Mouse (Mus musculus): ENCODE results near the gene Erc2. TPM values are rescaled to one million over a fixed set of nuclear protein-coding genes. Genes with fewer than 3 reads are reported as not detected.

The Erc2 gene
- total and polyA plus RNA-seq, 2 experiments: 6.1 to 7.0 TPM

- no peak for TF ChIP-seq CTCF (IDR thresholded peaks at IDR 0.05; ENCODE audit: low read depth, low read length)
- TF ChIP-seq POLR2A (IDR thresholded peaks at IDR 0.05; ENCODE audit: extremely low read depth, insufficient read depth, low read length): no peak
- DNase-seq (ENCODE audit: extremely low read depth, low read depth, low spot score): no peak
- Histone ChIP-seq H3K27me3 (ENCODE audit: control insufficient read depth, insufficient read depth, low read length) (no peaks in the 10 kb centered on the region), H3K4me1 (ENCODE audit: control insufficient read depth, insufficient read depth, low read length) (no peaks in the 10 kb centered on the region), H3K36me3 (ENCODE audit: control insufficient read depth, insufficient read depth, low read length) (no peaks in the 10 kb centered on the region), H3K27ac (replicated peaks; ENCODE audit: insufficient read depth, low read depth, low read length) (no peak overlapping the region), H3K79me2 (ENCODE audit: control insufficient read depth, insufficient read depth, low read length) (no peaks in the 10 kb centered on the region), H3K4me3 (ENCODE audit: insufficient read depth, low read depth, low read length) (no peak overlapping the region), H3K9ac (ENCODE audit: low read depth, low read length) (no peak overlapping the region)
- WGBS: 81% methylated on average over 6 of the region's 6 CpGs
These were observed 178.5 kb downstream of the Erc2 start for GRCm38 (mm10) chr14:27800766-27801165.

GRCm38 (mm10) chr14:27803961-27804360 lies 181.7 kb downstream of the Erc2 start:
- 84% methylated on average over 3 of the region's 3 CpGs for WGBS
- peak; percentile 52 for DNase-seq (ENCODE audit: extremely low read depth, low read depth, low spot score)

GRCm38 (mm10) chr14:27805064-27805463 lies 182.8 kb downstream of the Erc2 start:
- H3K27ac ChIP-seq (replicated peaks; ENCODE audit: insufficient read depth, low read depth, low read length): no peak overlapping the region
- no peak for TF ChIP-seq POLR2A (IDR thresholded peaks at IDR 0.05; ENCODE audit: extremely low read depth, insufficient read depth, low read length)
- TF ChIP-seq CTCF (IDR thresholded peaks at IDR 0.05; ENCODE audit: low read depth, low read length): no peak
- H3K9ac ChIP-seq (ENCODE audit: low read depth, low read length): no peak overlapping the region
- H3K4me3 ChIP-seq (ENCODE audit: insufficient read depth, low read depth, low read length): no peak overlapping the region
- H3K27me3 ChIP-seq (ENCODE audit: control insufficient read depth, insufficient read depth, low read length): no peaks in the 10 kb centered on the region
- WGBS: 88% methylated on average over 13 of the region's 13 CpGs
- no peaks in the 10 kb centered on the region for H3K79me2 ChIP-seq (ENCODE audit: control insufficient read depth, insufficient read depth, low read length)
- H3K4me1 ChIP-seq (ENCODE audit: control insufficient read depth, insufficient read depth, low read length): no peaks in the 10 kb centered on the region
- H3K36me3 ChIP-seq (ENCODE audit: control insufficient read depth, insufficient read depth, low read length): no peaks in the 10 kb centered on the region
- no peak for DNase-seq (ENCODE audit: extremely low read depth, low read depth, low spot score)

More at GRCm38 (mm10) chr14:27803961-27804360, 181.7 kb downstream of the Erc2 start:
- TF ChIP-seq POLR2A (IDR thresholded peaks at IDR 0.05; ENCODE audit: extremely low read depth, insufficient read depth, low read length): no peak
- peak; percentile 38 for TF ChIP-seq CTCF (IDR thresholded peaks at IDR 0.05; ENCODE audit: low read depth, low read length)
- Histone ChIP-seq H3K27ac (replicated peaks; ENCODE audit: insufficient read depth, low read depth, low read length) (no peak overlapping the region), H3K27me3 (ENCODE audit: control insufficient read depth, insufficient read depth, low read length) (no peaks in the 10 kb centered on the region), H3K4me3 (ENCODE audit: insufficient read depth, low read depth, low read length) (no peak overlapping the region), H3K4me1 (ENCODE audit: control insufficient read depth, insufficient read depth, low read length) (no peaks in the 10 kb centered on the region), H3K79me2 (ENCODE audit: control insufficient read depth, insufficient read depth, low read length) (no peaks in the 10 kb centered on the region), H3K36me3 (ENCODE audit: control insufficient read depth, insufficient read depth, low read length) (no peaks in the 10 kb centered on the region), H3K9ac (ENCODE audit: low read depth, low read length) (no peak overlapping the region)

- Histone ChIP-seq H3K9ac (ENCODE audit: low read depth, low read length) (no peak overlapping the region), H3K27ac (replicated peaks; ENCODE audit: insufficient read depth, low read depth, low read length) (no peak overlapping the region), H3K4me3 (ENCODE audit: insufficient read depth, low read depth, low read length) (no peak overlapping the region; the same call in 1 of the 2 replicates), H3K27me3 (ENCODE audit: control insufficient read depth, insufficient read depth, low read length) (no peaks in the 10 kb centered on the region), H3K79me2 (ENCODE audit: control insufficient read depth, insufficient read depth, low read length) (no peaks in the 10 kb centered on the region), H3K4me1 (ENCODE audit: control insufficient read depth, insufficient read depth, low read length) (peaks cover 2% of the 10 kb centered on the region), H3K36me3 (ENCODE audit: control insufficient read depth, insufficient read depth, low read length) (no peaks in the 10 kb centered on the region)
- peak; percentile 18 for DNase-seq (ENCODE audit: extremely low read depth, low read depth, low spot score)
- peak; percentile 75 for TF ChIP-seq CTCF (IDR thresholded peaks at IDR 0.05; ENCODE audit: low read depth, low read length)
- TF ChIP-seq POLR2A (IDR thresholded peaks at IDR 0.05; ENCODE audit: extremely low read depth, insufficient read depth, low read length): no peak
- WGBS: 6% methylated on average over 9 of the region's 9 CpGs
These were observed 185.9 kb downstream of the Erc2 start for GRCm38 (mm10) chr14:27808080-27808479.

DNA sequence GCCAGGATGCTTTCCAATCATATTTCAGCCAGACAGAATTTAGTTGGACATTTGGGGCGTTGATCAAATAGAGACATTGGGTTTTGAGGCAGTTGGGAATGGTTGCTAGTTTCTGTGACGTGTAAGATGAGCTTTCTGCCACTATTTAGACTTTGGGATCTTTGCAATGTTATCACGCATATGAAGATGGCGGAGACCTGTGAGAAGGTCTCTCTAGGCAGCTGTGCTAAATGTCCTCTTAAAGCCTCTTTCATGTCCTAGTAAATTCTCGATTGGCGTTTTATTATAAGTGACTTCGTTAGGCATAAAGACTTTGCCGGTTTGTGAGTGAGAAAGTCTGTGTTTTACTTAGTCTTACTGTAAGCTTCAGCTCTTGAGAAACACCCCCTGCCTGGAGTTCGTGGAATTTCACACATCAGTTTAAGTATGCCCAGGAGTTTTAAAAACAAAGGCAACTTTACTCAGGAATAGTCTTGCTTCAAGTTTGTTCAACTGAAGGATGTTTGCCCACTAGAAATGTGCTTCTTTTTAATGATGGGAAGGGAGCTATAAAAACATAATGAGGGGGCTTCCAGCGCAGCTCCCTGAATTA lies 186.4 kb downstream of the Erc2 start:
- 70% methylated on average over 10 of the region's 10 CpGs for whole genome bisulfite sequencing
- H3K79me2 ChIP-seq (ENCODE audit: control insufficient read depth, insufficient read depth, low read length): no peaks in the 10 kb centered on the region
- no peak overlapping the region for H3K9ac ChIP-seq (ENCODE audit: low read depth, low read length)
- H3K4me1 ChIP-seq (ENCODE audit: control insufficient read depth, insufficient read depth, low read length): peaks cover 2% of the 10 kb centered on the region
- no peak overlapping the region for H3K4me3 ChIP-seq (ENCODE audit: insufficient read depth, low read depth, low read length)
- no peak overlapping the region for H3K27ac ChIP-seq (replicated peaks; ENCODE audit: insufficient read depth, low read depth, low read length)
- H3K27me3 ChIP-seq (ENCODE audit: control insufficient read depth, insufficient read depth, low read length): no peaks in the 10 kb centered on the region
- no peak for DNase-seq (ENCODE audit: extremely low read depth, low read depth, low spot score)
- H3K36me3 ChIP-seq (ENCODE audit: control insufficient read depth, insufficient read depth, low read length): no peaks in the 10 kb centered on the region
- TF ChIP-seq CTCF (IDR thresholded peaks at IDR 0.05; ENCODE audit: low read depth, low read length) (no peak), POLR2A (IDR thresholded peaks at IDR 0.05; ENCODE audit: extremely low read depth, insufficient read depth, low read length) (no peak)

DNA sequence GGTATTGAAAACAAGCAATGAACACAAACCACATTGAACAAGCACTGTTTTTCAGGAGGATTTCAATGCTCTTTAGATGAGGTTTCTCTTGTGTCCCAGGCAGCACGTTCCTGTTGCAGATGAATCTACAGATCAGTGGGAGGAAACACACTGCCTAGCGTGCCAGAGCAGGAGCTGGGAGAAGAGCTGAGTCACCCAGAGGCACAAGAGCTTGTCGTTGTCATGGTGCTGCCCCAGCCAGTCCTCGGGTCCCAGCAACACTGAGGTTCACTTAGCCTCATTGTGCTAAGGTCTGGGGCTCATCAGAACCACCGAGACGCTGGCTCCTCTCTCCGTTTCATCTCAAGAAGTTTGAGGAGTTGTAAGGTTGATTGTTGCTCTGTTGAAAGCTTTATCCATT lies 188.6 kb downstream of the Erc2 start:
- DNase-seq (ENCODE audit: extremely low read depth, low read depth, low spot score): no peak
- H3K9ac ChIP-seq (ENCODE audit: low read depth, low read length): no peak overlapping the region
- WGBS: 53% methylated on average over 7 of the region's 7 CpGs

More for the DNA sequence above, 188.6 kb downstream of the Erc2 start:
- TF ChIP-seq POLR2A (IDR thresholded peaks at IDR 0.05; ENCODE audit: extremely low read depth, insufficient read depth, low read length) (no peak), CTCF (IDR thresholded peaks at IDR 0.05; ENCODE audit: low read depth, low read length) (no peak)
- H3K27me3 ChIP-seq (ENCODE audit: control insufficient read depth, insufficient read depth, low read length): no peaks in the 10 kb centered on the region
- H3K27ac ChIP-seq (replicated peaks; ENCODE audit: insufficient read depth, low read depth, low read length): no peak overlapping the region
- no peaks in the 10 kb centered on the region for H3K36me3 ChIP-seq (ENCODE audit: control insufficient read depth, insufficient read depth, low read length)
- no peak overlapping the region for H3K4me3 ChIP-seq (ENCODE audit: insufficient read depth, low read depth, low read length)
- peaks cover 2% of the 10 kb centered on the region for H3K4me1 ChIP-seq (ENCODE audit: control insufficient read depth, insufficient read depth, low read length)
- H3K79me2 ChIP-seq (ENCODE audit: control insufficient read depth, insufficient read depth, low read length): no peaks in the 10 kb centered on the region
